Mouse (Mus musculus): ENCODE results near the gene Synpo2l. TPM values are rescaled to one million over a fixed set of nuclear protein-coding genes. Genes with fewer than 3 reads are reported as not detected.

Synpo2l gene
- total RNA-seq, 2 experiments from 2014 or later = 0.21 to 0.29 TPM

DNA sequence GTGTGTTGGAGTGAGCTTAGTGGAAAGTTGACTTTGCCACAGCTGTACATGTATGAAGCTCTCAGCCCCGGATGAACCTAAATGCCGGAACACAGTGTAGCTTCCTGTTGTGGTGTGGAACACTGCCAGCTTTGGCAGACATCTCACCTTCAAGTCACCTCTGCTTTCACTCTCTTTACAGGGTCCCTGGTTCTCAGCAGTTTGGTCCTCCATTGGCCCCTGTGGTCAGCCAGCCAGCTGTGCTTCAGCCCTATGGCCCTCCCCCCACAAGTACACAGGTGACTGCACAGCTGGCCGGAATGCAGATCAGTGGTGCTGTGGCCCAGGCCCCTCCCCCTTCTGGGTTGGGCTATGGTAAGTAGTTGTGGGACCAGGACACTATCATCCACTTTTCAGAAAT, 14.3 kb upstream of the Synpo2l start:
- DNase-seq (ENCODE audit: low spot score in 2 of 2) = no peak

DNA sequence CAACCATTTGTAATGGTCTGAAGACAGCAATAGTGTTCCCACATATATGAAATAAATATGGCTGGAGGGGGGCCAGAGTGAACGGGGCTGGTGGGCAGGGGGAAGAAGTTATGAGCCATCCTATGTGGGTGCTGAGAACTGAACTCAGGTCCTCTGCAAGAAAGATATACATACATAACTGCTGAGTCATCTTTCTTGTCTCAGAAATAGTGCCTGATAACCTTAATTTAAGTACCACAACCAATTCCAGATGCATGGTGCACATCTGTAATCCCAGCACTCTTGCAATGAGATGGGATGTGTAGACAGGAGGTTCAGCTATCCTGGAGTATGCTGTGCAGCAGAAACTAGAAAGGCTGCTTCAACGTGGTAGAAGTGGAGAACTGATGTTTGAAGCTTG, 13.6 kb upstream of the Synpo2l start:
- DNase-seq (ENCODE audit: low spot score in 2 of 2) = no peak

DNA sequence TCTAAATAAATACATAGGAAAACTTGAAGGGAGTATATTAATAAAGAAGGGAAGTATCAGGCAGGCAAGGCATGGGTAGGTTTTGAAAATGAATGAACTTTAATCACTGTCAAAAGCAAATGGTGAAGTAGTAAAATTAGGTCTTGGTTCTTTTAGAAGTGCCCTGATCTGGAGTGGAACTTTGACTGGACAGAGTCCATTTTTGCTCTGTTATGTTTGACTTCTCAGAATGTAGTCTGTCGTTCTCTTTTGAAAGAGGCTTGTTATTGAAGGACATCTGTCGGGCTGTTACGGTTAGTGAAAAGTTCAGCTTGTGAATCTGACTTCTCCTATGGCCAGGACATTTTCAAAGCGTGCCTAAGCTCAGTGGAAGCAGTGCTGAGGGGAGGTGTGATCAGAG, 9.8 kb upstream of the Synpo2l start:
- DNase-seq (ENCODE audit: low spot score in 2 of 2) = no peak

- peak; percentile 99 for DNase-seq (ENCODE audit: low spot score in 2 of 2)
Measured at GRCm38 (mm10) chr14:20674064-20674833, 6.1 kb upstream of the Synpo2l start, which contains the start of gene Sec24c. Gene Sec24c (plus strand): TSS chr14:20674308.

GRCm38 (mm10) chr14:20673735-20674063, 5.5 kb upstream of the Synpo2l start:
- DNase-seq (ENCODE audit: low spot score in 2 of 2) = peak; percentile 40 to 48

DNA sequence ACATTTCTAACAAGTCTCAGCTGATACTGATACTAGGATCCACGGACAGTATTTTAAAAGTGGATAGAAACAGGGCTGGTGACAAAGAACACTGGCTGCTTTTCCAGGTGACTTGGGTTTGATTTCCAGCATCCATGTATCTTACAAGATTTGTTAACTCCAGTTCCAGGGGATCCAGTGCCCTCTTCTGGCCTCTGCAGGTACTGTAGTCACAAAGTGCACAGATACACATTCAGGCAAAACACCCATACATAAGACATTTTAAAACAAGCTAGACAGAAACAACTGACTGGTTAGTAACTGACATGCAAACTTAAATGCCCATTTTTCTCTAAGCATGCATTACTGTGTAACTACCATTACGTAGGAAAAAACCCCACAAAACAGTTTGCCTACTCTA, 4.8 kb upstream of the Synpo2l start:
- peak; percentile 45 to 56 for DNase-seq (ENCODE audit: low spot score in 2 of 2)

GRCm38 (mm10) chr14:20667469-20667868, 685 bp downstream of the Synpo2l start:
- DNase-seq (ENCODE audit: low spot score in 2 of 2) = no peak

GRCm38 (mm10) chr14:20664436-20664835, 3.7 kb downstream of the Synpo2l start:
- no peak for DNase-seq (ENCODE audit: low spot score in 2 of 2)

DNA sequence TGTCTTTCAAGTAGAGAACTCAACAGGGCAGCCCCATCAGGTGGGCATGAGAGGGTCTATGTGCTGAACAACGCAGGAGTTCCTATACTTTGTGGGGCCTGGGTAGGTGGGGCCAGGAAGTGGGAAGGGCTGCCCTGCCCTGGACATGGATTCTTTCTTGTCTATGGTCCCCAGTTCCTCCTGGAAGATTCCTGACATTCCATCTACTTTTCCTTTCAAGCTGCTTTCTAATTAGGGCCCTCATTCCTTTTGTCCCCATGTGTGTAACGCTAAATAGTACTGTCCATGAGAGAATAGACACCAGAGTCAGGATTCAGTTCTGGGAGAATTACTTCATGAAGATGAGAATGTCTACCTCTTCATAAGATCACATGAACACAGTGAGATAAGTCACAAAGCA, 4.6 kb downstream of the Synpo2l start:
- no peak for DNase-seq (ENCODE audit: low spot score in 2 of 2)

DNA sequence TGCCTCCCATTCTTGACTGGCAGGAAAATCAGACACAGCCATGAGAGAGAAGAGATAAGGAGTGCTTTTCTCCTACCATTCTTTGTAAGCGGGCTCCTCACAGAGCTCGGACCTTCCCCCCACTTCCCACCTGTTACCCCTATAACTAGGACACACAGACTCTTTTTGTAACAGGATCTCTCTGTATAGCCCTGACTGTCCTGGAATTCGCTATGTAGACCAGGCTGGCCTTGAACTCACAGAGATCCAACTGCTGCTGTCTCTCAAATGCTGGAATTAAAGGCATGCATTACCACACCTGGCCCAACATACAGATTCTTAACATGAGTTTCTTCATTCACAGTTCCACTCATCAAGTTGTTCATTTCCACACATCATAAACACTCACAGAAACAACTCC, 5.4 kb downstream of the Synpo2l start:
- no peak for DNase-seq (ENCODE audit: low spot score in 2 of 2)

DNA sequence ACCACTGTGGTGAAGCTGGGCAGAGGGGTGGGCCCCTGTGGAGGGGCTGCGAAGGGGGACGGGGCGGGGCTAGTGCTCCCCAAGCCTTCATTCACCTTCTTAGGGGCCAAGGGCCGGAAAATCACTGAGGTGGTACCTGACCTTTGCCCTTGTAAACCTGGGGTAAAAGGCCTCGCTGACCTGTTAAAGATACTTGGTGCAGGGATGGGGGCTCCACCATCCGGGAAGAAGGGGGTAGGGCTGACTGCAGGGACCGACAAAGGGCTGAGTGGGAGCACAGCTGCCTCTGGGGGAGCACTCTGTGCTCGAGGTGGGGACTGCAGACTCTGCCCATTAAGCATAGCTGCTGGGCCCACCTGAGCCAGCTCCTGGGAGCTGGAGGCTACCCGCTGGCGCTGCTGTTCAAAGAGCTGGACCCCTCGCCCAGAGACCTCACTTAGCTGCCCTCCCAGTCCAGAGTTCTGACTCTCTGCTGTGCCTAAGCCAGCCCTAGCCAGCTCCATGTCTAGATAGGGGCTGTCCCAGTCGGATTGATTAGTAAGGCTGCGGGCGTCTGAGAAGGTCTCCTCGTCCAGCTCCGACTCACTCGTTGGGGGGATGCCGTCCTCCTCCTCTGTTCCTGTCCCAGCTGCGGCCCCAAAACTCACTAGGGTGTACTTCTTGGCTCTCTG, 6.4 kb downstream of the Synpo2l start:
- DNase-seq (ENCODE audit: low spot score in 2 of 2) = peak; percentile 51 to 61

- peak; percentile 94 to 96 for DNase-seq (ENCODE audit: low spot score in 2 of 2)
Measured at GRCm38 (mm10) chr14:20660827-20661660, 7.1 kb downstream of the Synpo2l start.

DNA sequence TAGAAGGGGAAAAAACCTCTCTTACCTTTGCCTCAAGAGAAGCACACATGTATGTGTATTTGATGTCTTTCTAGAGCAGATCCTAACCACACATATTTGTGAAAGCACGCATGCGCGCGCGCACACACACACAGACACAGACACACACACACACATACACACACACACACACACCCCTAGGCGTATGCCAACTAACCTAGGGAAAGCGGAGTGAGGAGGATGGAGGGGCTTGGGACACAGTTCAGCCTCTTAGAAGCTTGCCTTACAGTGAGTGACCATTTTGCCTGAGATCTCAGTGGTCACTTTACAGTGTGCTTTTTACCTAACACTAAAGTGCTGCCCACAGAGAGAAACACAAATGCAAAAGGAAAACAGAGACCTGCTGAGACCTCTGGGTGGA, 8.5 kb downstream of the Synpo2l start:
- no peak for DNase-seq (ENCODE audit: low spot score in 2 of 2)

DNA sequence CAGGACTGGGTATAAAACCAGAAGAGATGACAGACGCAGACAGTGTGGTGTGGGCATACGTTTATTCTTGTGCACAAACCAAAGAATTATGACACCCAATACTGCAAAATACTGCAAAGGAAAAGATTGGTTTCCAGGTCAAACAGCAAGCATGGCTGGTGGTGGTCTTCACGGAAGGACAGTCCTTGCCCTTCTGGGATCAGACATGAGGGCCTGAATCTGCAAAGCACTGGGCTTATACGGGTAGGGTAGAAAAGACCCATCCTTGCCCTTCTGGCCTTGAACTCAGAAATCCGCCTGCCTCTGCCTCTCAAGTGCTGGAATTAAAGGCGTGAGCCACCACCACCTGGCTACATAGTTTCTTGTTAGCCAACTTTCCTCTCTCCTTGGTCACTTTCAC, 9.3 kb downstream of the Synpo2l start:
- no peak for DNase-seq (ENCODE audit: low spot score in 2 of 2)

DNA sequence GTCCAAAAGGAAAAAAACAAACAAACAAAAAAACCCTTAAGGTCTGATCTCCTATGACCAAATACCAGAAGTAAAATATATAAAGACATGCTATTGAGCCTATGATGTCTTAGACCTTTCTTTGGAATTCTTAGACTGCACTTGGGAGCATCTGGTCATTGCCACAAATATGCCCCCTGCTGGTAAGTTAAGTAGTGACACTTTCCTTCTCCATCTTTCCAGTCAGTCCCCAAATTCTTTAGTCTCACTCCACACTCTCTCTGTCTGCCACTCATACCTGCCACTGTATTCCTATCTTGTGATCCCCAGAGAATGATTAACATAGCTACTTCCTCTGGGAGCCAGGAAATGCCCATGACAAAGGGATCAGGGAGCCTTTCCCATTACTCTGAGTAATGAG, 9.8 kb downstream of the Synpo2l start:
- peak; percentile 37 to 59 for DNase-seq (ENCODE audit: low spot score in 2 of 2)

DNA sequence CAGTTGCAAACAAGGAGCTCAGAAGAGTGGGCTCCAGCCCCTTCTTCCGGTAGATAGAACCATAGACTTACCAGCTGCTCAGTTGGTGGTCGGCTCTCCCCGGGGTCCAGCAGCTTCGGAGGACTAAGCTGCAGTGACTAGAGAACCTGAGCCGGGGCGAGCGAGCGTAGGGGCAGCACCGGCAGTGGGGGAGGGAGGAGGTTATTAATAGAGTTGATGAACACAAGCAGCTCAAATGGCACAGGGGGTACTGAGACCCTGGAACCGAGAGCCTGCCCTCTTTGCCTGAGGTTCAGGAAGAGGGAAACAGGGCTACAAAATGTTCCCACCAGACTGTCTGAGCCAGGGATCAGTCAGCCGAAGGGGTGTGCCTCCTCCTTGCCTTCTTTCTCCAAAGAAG, 11.8 kb downstream of the Synpo2l start, which contains the start of gene Myoz1:
Myoz1 (minus strand) TSS at position 180 of the 400 bp plus-strand sequence.
- DNase-seq (ENCODE audit: low spot score in 2 of 2) = no peak

GRCm38 (mm10) chr14:20655731-20656130, 12.4 kb downstream of the Synpo2l start:
- no peak for DNase-seq (ENCODE audit: low spot score in 2 of 2)

- no peak for DNase-seq (ENCODE audit: low spot score in 2 of 2)
Measured at GRCm38 (mm10) chr14:20654690-20655421, 13.3 kb downstream of the Synpo2l start.

DNA sequence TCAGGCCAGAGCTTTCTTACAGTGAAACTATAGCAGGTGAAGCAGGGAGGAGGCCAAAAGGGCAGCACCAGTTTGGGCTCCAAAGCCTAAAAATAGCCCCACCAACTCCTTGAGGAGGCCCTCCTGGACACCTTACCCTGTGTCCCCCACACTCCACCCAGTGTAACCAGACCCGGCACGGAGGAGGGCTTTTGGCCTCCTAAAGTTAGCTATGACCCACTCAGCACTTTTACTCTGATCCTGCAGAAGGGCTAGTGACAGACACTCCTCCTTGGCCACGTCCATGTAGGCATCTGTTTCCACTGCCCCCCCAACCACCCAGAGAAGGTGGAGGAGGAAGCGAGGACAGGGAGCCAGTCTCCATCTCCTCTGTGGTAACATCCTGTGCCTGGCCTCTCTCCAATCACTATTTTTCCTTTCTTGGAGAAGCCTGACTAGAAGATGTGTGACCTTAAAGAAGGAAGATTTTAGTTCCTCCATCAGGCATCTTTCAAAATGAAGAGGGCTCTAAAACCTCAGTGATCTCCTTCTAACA, 16.4 kb downstream of the Synpo2l start:
- no peak for DNase-seq (ENCODE audit: low spot score in 2 of 2)

DNA sequence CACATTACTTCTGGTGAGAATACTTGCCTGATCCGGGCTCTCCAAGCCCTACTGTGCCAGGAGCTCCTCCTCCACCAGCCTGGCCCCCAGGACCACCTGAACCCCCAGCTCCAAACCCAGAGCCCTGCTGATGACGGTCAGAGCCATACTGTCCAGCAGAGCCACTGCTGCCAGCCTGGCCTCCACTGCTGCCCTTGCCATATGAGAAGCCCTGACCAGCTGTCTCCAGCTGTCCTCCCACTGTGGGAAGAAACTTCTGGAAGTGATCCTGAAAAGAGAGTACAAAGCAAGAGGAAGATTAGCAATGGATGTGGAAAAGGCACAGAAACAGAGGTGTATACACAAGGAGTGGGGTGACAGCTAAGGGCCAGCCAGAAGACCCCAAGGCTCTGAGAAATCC, 17.2 kb downstream of the Synpo2l start:
- DNase-seq (ENCODE audit: low spot score in 2 of 2) = no peak

- no peak for DNase-seq (ENCODE audit: low spot score in 2 of 2)
Measured at GRCm38 (mm10) chr14:20646381-20646780, 21.8 kb downstream of the Synpo2l start.

All from layer of hippocampus, postnatal 10 days (tissue).